Mouse (Mus musculus) adrenal gland, postnatal 25 days (tissue): ENCODE measurements around the gene Kxd1. TPM values are rescaled to one million over a fixed set of nuclear protein-coding genes. Genes with fewer than 3 reads are reported as not detected.
A peak's percentile ranks its signal among the peaks of the same experiment; 100 is the strongest.

ENCODE experiments used
- DNase-seq: peaks from one replicate; pipeline ENCODE4 v3.0.0; 2021; ENCODE audit warnings: mixed read lengths
- long read RNA-seq: library from polyadenylated mRNA; stranded (forward); transcript quantifications from one replicate; pipeline ENCODE4 v2.0.0, GENCODE M21; 2021
- total RNA-seq: library from RNA; stranded (reverse); gene quantifications from 2 replicates; pipeline ENCODE4 v1.2.3, GENCODE M21; 2021

Gene Kxd1
- total RNA-seq, result 68.9 and 85.4 TPM in 2 replicates
- long read RNA-seq, transcript Kxd1-201 (5 exons, 1,216 nt), result major isoform, 32 of 74 reads
- long read RNA-seq, partial matches to known transcripts, result 32 of 74 reads
- long read RNA-seq, other reads (novel, unspliced or antisense), result 9 of 74 reads

- DNase-seq, result peak; percentile 97
These were observed at the start of gene Kxd1, which contains the start of gene Fkbp8 for GRCm38 (mm10) chr8:70527512-70528181. Gene Kxd1 (minus strand): TSS chr8:70527956. Gene Fkbp8 (plus strand): TSS chr8:70527724.

GRCm38 (mm10) chr8:70577207-70577606 lies 49.5 kb upstream of the Kxd1 start:
- DNase-seq, result no peak

- peak; percentile 75 for DNase-seq
These were observed 47.2 kb upstream of the Kxd1 start for GRCm38 (mm10) chr8:70574915-70575314.

- no peak for DNase-seq
These were observed 46.5 kb upstream of the Kxd1 start for GRCm38 (mm10) chr8:70574302-70574701.

- DNase-seq, result no peak
These were observed 43.2 kb upstream of the Kxd1 start for GRCm38 (mm10) chr8:70570990-70571389.

GRCm38 (mm10) chr8:70570360-70570759 lies 42.6 kb upstream of the Kxd1 start:
- no peak for DNase-seq

GRCm38 (mm10) chr8:70565561-70565960 lies 37.8 kb upstream of the Kxd1 start:
- peak; percentile 39 for DNase-seq

GRCm38 (mm10) chr8:70564696-70565235 lies 37.0 kb upstream of the Kxd1 start:
- DNase-seq, result peak; percentile 27

GRCm38 (mm10) chr8:70563763-70564387 lies 36.1 kb upstream of the Kxd1 start:
- no peak for DNase-seq

- DNase-seq, result peak; percentile 28
These were observed 35.0 kb upstream of the Kxd1 start for GRCm38 (mm10) chr8:70562802-70563201.

GRCm38 (mm10) chr8:70561809-70562535 lies 34.2 kb upstream of the Kxd1 start:
- DNase-seq, result peak; percentile 65

- DNase-seq, result no peak
These were observed 33.6 kb upstream of the Kxd1 start for GRCm38 (mm10) chr8:70561357-70561756.

GRCm38 (mm10) chr8:70560564-70560963 lies 32.8 kb upstream of the Kxd1 start:
- no peak for DNase-seq

GRCm38 (mm10) chr8:70560096-70560495 lies 32.3 kb upstream of the Kxd1 start:
- DNase-seq, result peak; percentile 57

- no peak for DNase-seq
These were observed 31.2 kb upstream of the Kxd1 start for GRCm38 (mm10) chr8:70558983-70559382.

GRCm38 (mm10) chr8:70558334-70558733 lies 30.6 kb upstream of the Kxd1 start:
- no peak for DNase-seq

GRCm38 (mm10) chr8:70555079-70555747 lies 27.5 kb upstream of the Kxd1 start:
- DNase-seq, result no peak

GRCm38 (mm10) chr8:70553740-70554139 lies 26.0 kb upstream of the Kxd1 start:
- DNase-seq, result peak; percentile 69

GRCm38 (mm10) chr8:70552836-70553235 lies 25.1 kb upstream of the Kxd1 start:
- no peak for DNase-seq

GRCm38 (mm10) chr8:70551558-70552161 lies 23.9 kb upstream of the Kxd1 start:
- no peak for DNase-seq

- no peak for DNase-seq
These were observed 21.8 kb upstream of the Kxd1 start for GRCm38 (mm10) chr8:70549412-70550184.
